In genomic region chr1:33214815-33215214, GRCm38 (mm10) we compare ENCODE assay signal across 13 mouse cellular contexts.
DNase-seq lines count a peak whose midpoint lies in the region; ATAC-seq and TF ChIP-seq lines count a peak whose summit lies in the region.
"Had no signal": no experiment of that assay in that cellular context is flagged by ENCODE, and none has a peak within 500 bp of the region (broad histone marks: within the 10 kb centered on the region; RNA-seq: fewer than 3 reads in every experiment).

No protein-coding gene starts in this region.

- no peaks in the 10 kb centered on the region for H3K36me3 ChIP-seq in lung, embryonic 14.5 days (ENCODE audit: insufficient read depth)
- H3K36me3 ChIP-seq in midbrain, embryonic 16.5 days (ENCODE audit: control insufficient read depth, insufficient read depth, low read length): no peaks in the 10 kb centered on the region
- H3K36me3 ChIP-seq: embryonic facial prominence, embryonic 15.5 days had no signal

- TF ChIP-seq CTCF in lung, embryonic 14.5 days (IDR thresholded peaks at IDR 0.05; ENCODE audit: low read depth): no peak
- TF ChIP-seq CTCF in lung, adult 2 months (IDR thresholded peaks at IDR 0.05; ENCODE audit: insufficient read depth, low read length): no peak

- no peaks in the 10 kb centered on the region for H3K9me3 ChIP-seq in lung, embryonic 14.5 days (ENCODE audit: low read depth, low read length)
- H3K9me3 ChIP-seq in midbrain, embryonic 16.5 days (replicated peaks; ENCODE audit: control insufficient read depth, low read length, poor library complexity, severe bottlenecking): no peaks in the 10 kb centered on the region
- H3K9me3 ChIP-seq: embryonic facial prominence, embryonic 15.5 days had no signal

- TF ChIP-seq POLR2A in lung, adult 2 months (IDR thresholded peaks at IDR 0.05; ENCODE audit: borderline replicate concordance, extremely low read depth, low read depth, low read length): no peak

- H3K4me3 ChIP-seq in lung, embryonic 14.5 days (ENCODE audit: low read depth, low read length): no peak overlapping the region
- H3K4me3 ChIP-seq in lung, adult 2 months (replicated peaks; ENCODE audit: extremely low read depth, low read depth, low read length): no peak overlapping the region
- H3K4me3 ChIP-seq in midbrain, embryonic 16.5 days (ENCODE audit: low read depth, low read length): no peak overlapping the region
- H3K4me3 ChIP-seq: embryonic facial prominence, embryonic 15.5 days had no signal

- H3K27ac ChIP-seq in lung, embryonic 14.5 days (ENCODE audit: low read depth): no peak overlapping the region
- H3K27ac ChIP-seq in midbrain, embryonic 16.5 days (ENCODE audit: low read length): peak overlapping the region; percentile 58
- H3K27ac ChIP-seq: embryonic facial prominence, embryonic 15.5 days had no signal

- no peaks in the 10 kb centered on the region for H3K4me1 ChIP-seq in lung, embryonic 14.5 days (ENCODE audit: insufficient read depth)
- no peaks in the 10 kb centered on the region for H3K4me1 ChIP-seq in lung, adult 2 months (ENCODE audit: control insufficient read depth, insufficient read depth, low read length)
- H3K4me1 ChIP-seq in midbrain, embryonic 16.5 days (ENCODE audit: control insufficient read depth, insufficient read depth, low read length): peaks cover 12% of the 10 kb centered on the region
- H3K4me1 ChIP-seq: embryonic facial prominence, embryonic 15.5 days had no signal

- no peak overlapping the region for H3K4me2 ChIP-seq in lung, embryonic 14.5 days
- no peak overlapping the region for H3K4me2 ChIP-seq in midbrain, embryonic 16.5 days (ENCODE audit: low read length)
- H3K4me2 ChIP-seq: embryonic facial prominence, embryonic 15.5 days had no signal

- DNase-seq in cerebellum, postnatal 10 days: peak; percentile 37 to 42
- DNase-seq in cerebellum, adult 11-12 months: no peak
- DNase-seq in lung, embryonic 14.5 days: peak; percentile 7
- no peak for DNase-seq in lung, adult 2 months
- DNase-seq in frontal cortex, postnatal 36 days (ENCODE audit: low spot score in 2 of 2): peak; percentile 1 to 10
- no peak for DNase-seq in heart, postnatal 25 days (ENCODE audit: low spot score)
- DNase-seq: heart, postnatal 4 days; liver; lung, postnatal 14 days; thymus, adult 18-20 months had no signal

- intact Hi-C loops in heart, postnatal 25 days (cut with DNase I): no loop called here

- H3K9ac ChIP-seq in lung, embryonic 14.5 days: no peak overlapping the region
- 0 out of 2 replicates have a peak overlapping the region, but pooled peaks have one; percentile 14 for H3K9ac ChIP-seq in midbrain, embryonic 16.5 days (ENCODE audit: low read depth, low read length)
- H3K9ac ChIP-seq: embryonic facial prominence, embryonic 15.5 days had no signal

- 69% methylated on average over 5 of the region's 5 CpGs for WGBS in lung, embryonic 14.5 days
- WGBS in lung, adult 2 months: 66% methylated on average over 5 of the region's 5 CpGs
- WGBS in midbrain, embryonic 16.5 days: 20% methylated on average over 5 of the region's 5 CpGs

- ATAC-seq in lung, embryonic 14.5 days (ENCODE audit: insufficient read depth): no peak
- ATAC-seq in midbrain, embryonic 16.5 days: peak; percentile 93
- ATAC-seq in granulocyte monocyte progenitor cell, adult 5-6 weeks (replicated peaks; ENCODE audit: poor library complexity, severe bottlenecking): no peak

- no peaks in the 10 kb centered on the region for H3K27me3 ChIP-seq in lung, embryonic 14.5 days (ENCODE audit: insufficient read depth, low read length)
- H3K27me3 ChIP-seq in midbrain, embryonic 16.5 days (ENCODE audit: control insufficient read depth, insufficient read depth, low read depth, low read length): no peaks in the 10 kb centered on the region
- H3K27me3 ChIP-seq: embryonic facial prominence, embryonic 15.5 days had no signal

Comparison
In these comparisons a context has a peak if more than half of its experiments do, and no peak if none do; other contexts are left out.
1. DNase-seq: peak in cerebellum, postnatal 10 days (2 of 2), lung, embryonic 14.5 days (single experiment) and frontal cortex, postnatal 36 days (2 of 2); none in cerebellum, adult 11-12 months (single experiment), lung, adult 2 months (single experiment) and heart, postnatal 25 days (single experiment).